Mouse (Mus musculus) midbrain, embryonic 14.5 days (tissue): ENCODE results near the gene Sh3bp5. TPM values are rescaled to one million over a fixed set of nuclear protein-coding genes. Genes with fewer than 3 reads are reported as not detected.

Experiments used
- ATAC-seq: fragments of 200-750 bp; cut with Nextera tagmentation; 2 replicates; pipeline ENCODE4 v1.8.0; 2017; ENCODE audit warnings: moderate number of reproducible peaks, moderate library complexity; ENCODE audit not compliant: low FRiP score, low TSS enrichment
- DNase-seq: peaks from one replicate; pipeline ENCODE4 v3.0.0-alpha.2; 2015
- H3K27ac ChIP-seq: fragments of 300-500 bp; sonication (generic); replicated peaks from 2 replicates; pipeline ENCODE4 v1.5.1; 2014; ENCODE audit warnings: mild to moderate bottlenecking, low read depth, low read length, moderate library complexity
- H3K27me3 ChIP-seq: fragments of 300-500 bp; sonication (generic); 2 replicates; pipeline ENCODE4 v1.6.1; 2014; ENCODE audit warnings: low read length, control low read depth, mixed read lengths; ENCODE audit not compliant: control insufficient read depth, insufficient read depth
- H3K36me3 ChIP-seq: fragments of 300-500 bp; sonication (generic); 2 replicates; pipeline ENCODE4 v1.6.1; 2014; ENCODE audit warnings: low read length, control low read depth; ENCODE audit not compliant: control insufficient read depth, insufficient read depth
- H3K4me1 ChIP-seq: fragments of 300-500 bp; sonication (generic); 2 replicates; pipeline ENCODE4 v1.6.1; 2014; ENCODE audit warnings: mild to moderate bottlenecking, antibody characterized with exemption, low read length, control low read depth; ENCODE audit not compliant: control insufficient read depth, insufficient read depth
- H3K4me2 ChIP-seq: fragments of 300-500 bp; sonication (generic); 2 replicates; pipeline ENCODE4 v1.6.1; 2014; ENCODE audit warnings: mild to moderate bottlenecking, low read length, moderate library complexity
- H3K4me3 ChIP-seq: fragments of 300-500 bp; sonication (generic); replicated peaks from 2 replicates; pipeline ENCODE4 v1.5.1; 2014; ENCODE audit warnings: low read depth, low read length
- H3K9ac ChIP-seq: fragments of 300-500 bp; sonication (generic); replicated peaks from 2 replicates; pipeline ENCODE4 v1.6.1; 2014; ENCODE audit warnings: mild to moderate bottlenecking, low read length, moderate library complexity
- H3K9me3 ChIP-seq: fragments of 300-500 bp; sonication (generic); 2 replicates; pipeline ENCODE4 v1.6.1; 2016; ENCODE audit warnings: low read length, control low read depth, mixed read lengths; ENCODE audit not compliant: control insufficient read depth
- WGBS: fragments of 180-500 bp; shearing (Covaris S2); extraction: QIAGEN DNeasy Blood & Tissue Kit; methylation state at CpG from one replicate; pipeline ENCODE4 v1.1.7; 2014; 5-methylcytosine and 5-hydroxymethylcytosine counted together
- polyA plus RNA-seq: library from polyadenylated mRNA; unstranded; fragments of >200 nt; fragmentation: Nextera tagmentation; extraction: Ambion mirVana; gene quantifications from 2 replicates; pipeline ENCODE4 v1.2.1, GENCODE M21; 2014

Sh3bp5 gene
- polyA plus RNA-seq, 1 experiment from 2014 or later: 82.4 TPM

DNA sequence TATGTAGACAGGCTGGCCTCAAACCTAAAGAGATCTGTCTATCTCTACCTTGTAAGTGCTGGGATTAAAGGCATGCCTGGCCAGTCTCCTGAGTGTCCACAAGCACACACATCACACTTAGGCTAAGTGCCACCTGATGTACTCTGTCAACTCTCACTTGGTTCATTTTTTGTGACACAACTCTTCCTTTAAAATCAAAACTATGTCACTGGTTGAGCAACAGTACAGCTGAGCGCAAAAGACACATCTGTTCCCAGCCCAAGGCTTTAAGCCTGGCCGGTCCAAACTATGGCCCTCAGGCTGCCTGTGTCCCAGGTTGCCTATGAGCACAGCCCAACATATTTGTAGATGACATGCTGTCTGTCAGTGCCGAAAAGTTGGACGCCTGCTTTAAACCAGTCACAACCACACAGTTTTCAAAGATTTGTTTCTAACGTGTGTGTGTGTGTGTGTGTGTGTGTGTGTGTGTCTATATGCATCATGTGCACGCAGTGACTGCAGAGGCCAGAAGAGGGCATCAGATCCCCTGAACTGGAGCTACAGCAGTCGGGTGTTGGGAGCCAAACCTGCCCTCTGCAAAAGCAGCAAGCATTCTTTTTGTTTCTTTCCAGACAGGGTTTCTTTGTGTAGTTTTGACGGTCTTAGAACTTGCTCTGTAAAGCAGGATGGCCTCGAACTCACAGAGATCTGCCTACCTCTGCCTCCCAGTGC, 40.9 kb downstream of the Sh3bp5 start:
- peaks cover 2% of the 10 kb centered on the region; the same call in 1 of the 2 replicates for H3K36me3 ChIP-seq
- H3K9ac ChIP-seq: no peak overlapping the region
- 97% methylated on average over 9 of the region's 9 CpGs for WGBS
- H3K4me2 ChIP-seq: no peak overlapping the region
- no peaks in the 10 kb centered on the region for H3K27me3 ChIP-seq
- H3K27ac ChIP-seq: no peak overlapping the region
- no peaks in the 10 kb centered on the region for H3K9me3 ChIP-seq
- ATAC-seq (no peak), DNase-seq (no peak)
- no peak overlapping the region for H3K4me3 ChIP-seq
- no peaks in the 10 kb centered on the region for H3K4me1 ChIP-seq

GRCm38 (mm10) chr14:31393936-31394630, 41.8 kb downstream of the Sh3bp5 start:
- Histone ChIP-seq H3K27me3 (no peaks in the 10 kb centered on the region), H3K4me2 (no peak overlapping the region), H3K36me3 (peaks cover 2% of the 10 kb centered on the region; the same call in 1 of the 2 replicates), H3K4me3 (no peak overlapping the region), H3K4me1 (no peaks in the 10 kb centered on the region), H3K27ac (no peak overlapping the region), H3K9ac (no peak overlapping the region), H3K9me3 (no peaks in the 10 kb centered on the region)
- 88% methylated on average over 7 of the region's 7 CpGs for whole genome bisulfite sequencing
- ATAC-seq (no peak), DNase-seq (no peak)

GRCm38 (mm10) chr14:31393546-31393890, 42.4 kb downstream of the Sh3bp5 start:
- Histone ChIP-seq H3K4me1 (no peaks in the 10 kb centered on the region), H3K4me3 (no peak overlapping the region), H3K36me3 (peaks cover 2% of the 10 kb centered on the region; the same call in 1 of the 2 replicates), H3K27me3 (no peaks in the 10 kb centered on the region), H3K9ac (no peak overlapping the region), H3K4me2 (no peak overlapping the region), H3K9me3 (no peaks in the 10 kb centered on the region), H3K27ac (no peak overlapping the region)
- WGBS: 81% methylated on average over 3 of the region's 3 CpGs
- DNase-seq (no peak), ATAC-seq (no peak)

GRCm38 (mm10) chr14:31392873-31393545, 42.9 kb downstream of the Sh3bp5 start:
- H3K36me3 ChIP-seq: peaks cover 2% of the 10 kb centered on the region; the same call in 1 of the 2 replicates
- no peak overlapping the region for H3K9ac ChIP-seq
- 77% methylated on average over 8 of the region's 8 CpGs for WGBS
- ATAC-seq: no peak
- no peak overlapping the region for H3K4me3 ChIP-seq
- no peaks in the 10 kb centered on the region for H3K27me3 ChIP-seq
- H3K9me3 ChIP-seq: no peaks in the 10 kb centered on the region
- no peaks in the 10 kb centered on the region for H3K4me1 ChIP-seq
- DNase-seq: no peak
- H3K27ac ChIP-seq: no peak overlapping the region
- no peak overlapping the region for H3K4me2 ChIP-seq

GRCm38 (mm10) chr14:31392300-31392699, 43.6 kb downstream of the Sh3bp5 start:
- Histone ChIP-seq H3K9me3 (no peaks in the 10 kb centered on the region), H3K4me1 (no peaks in the 10 kb centered on the region), H3K4me2 (no peak overlapping the region), H3K36me3 (peaks cover 2% of the 10 kb centered on the region; the same call in 1 of the 2 replicates), H3K27me3 (no peaks in the 10 kb centered on the region), H3K9ac (no peak overlapping the region), H3K27ac (no peak overlapping the region), H3K4me3 (no peak overlapping the region)
- DNase-seq: no peak
- no peak for ATAC-seq
- WGBS: 82% methylated on average over 5 of the region's 5 CpGs

- no peak for ATAC-seq
- no peak for DNase-seq
- Histone ChIP-seq H3K27ac (no peak overlapping the region), H3K27me3 (no peaks in the 10 kb centered on the region), H3K4me3 (no peak overlapping the region), H3K4me1 (no peaks in the 10 kb centered on the region), H3K4me2 (no peak overlapping the region), H3K9me3 (no peaks in the 10 kb centered on the region), H3K36me3 (peaks cover 17% of the 10 kb centered on the region; the same call in 1 of the 2 replicates), H3K9ac (no peak overlapping the region)
- WGBS: 91% methylated on average over 8 of the region's 8 CpGs
Measured at GRCm38 (mm10) chr14:31389421-31390147, 46.3 kb downstream of the Sh3bp5 start.

DNA sequence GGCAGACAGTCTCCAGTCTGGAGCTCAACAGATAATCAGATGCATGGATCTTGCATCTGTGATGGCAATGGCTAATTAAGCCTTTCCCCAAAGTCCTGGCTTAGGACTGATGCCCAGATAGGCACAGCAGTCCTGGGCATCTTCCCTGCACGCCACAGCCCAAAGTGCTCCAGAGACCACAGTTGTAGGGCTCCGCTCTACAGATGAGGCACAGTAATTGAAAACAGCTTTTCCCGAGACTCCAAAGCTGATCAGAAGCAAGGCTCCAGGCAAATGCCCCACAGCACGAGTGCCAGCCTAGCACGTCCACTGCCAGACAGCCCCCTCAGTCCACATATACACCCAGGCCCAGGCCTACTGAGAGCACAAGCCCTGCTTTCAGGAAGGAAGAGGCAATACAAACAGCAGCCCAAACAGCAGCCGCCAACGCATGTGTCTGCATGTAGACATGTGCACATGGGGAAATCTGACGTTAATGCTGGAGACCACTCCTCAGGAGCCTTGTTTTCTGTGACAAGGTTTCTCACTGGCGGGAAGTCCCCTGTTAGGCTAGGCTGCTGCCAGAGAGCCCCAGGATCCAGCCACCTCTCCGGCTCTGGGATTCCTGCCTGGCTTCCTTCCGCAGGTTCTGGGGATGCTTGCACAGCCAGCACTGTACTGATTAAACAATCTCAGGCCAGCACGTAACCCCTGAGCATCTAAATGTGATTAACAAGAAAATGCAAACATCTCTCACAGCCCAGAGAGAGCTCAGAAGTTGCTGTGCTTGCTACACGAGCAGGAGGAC, 47.6 kb downstream of the Sh3bp5 start:
- WGBS: 74% methylated on average over 13 of the region's 13 CpGs
- Histone ChIP-seq H3K4me2 (no peak overlapping the region), H3K9ac (no peak overlapping the region; the same call in 1 of the 2 replicates), H3K9me3 (no peaks in the 10 kb centered on the region), H3K4me1 (no peaks in the 10 kb centered on the region), H3K36me3 (peaks cover 28% of the 10 kb centered on the region), H3K27me3 (no peaks in the 10 kb centered on the region), H3K4me3 (no peak overlapping the region), H3K27ac (no peak overlapping the region; the same call in 1 of the 2 replicates)
- peak; percentile 11 for DNase-seq
- no peak for ATAC-seq
